Mouse (Mus musculus) cerebellum, adult (tissue): Measurements from ENCODE around the gene Chst15.

Experiments
- ATAC-seq: cut with Nextera tagmentation; 2 replicates; pipeline ENCODE4 v1.9.2; 2017; ENCODE audit warnings: mild to moderate bottlenecking, moderate library complexity, mixed read lengths; ENCODE audit not compliant: insufficient number of reproducible peaks, low FRiP score, low TSS enrichment

Chst15 gene

DNA sequence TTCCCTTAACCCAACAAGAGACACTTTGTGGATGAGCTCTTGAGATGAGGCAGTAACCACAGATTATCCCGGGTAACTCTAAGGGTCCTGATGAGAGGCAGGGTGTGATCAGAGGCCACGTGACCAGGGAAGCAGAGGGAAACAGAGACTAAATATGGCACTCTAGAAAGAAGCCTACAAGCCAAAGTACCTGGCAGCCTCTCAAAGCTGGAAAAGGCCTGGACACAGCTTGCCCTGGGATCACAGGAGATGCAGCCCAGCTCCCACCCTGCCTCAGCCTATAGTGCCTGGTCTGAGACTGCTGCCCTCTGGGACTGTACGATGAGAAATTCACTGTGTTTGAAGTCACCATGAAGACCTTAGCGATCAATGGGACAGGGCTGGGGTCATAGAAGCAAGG lies 83.3 kb downstream of the Chst15 start:
- no peak; the same call in 1 of the 2 replicates for ATAC-seq

DNA sequence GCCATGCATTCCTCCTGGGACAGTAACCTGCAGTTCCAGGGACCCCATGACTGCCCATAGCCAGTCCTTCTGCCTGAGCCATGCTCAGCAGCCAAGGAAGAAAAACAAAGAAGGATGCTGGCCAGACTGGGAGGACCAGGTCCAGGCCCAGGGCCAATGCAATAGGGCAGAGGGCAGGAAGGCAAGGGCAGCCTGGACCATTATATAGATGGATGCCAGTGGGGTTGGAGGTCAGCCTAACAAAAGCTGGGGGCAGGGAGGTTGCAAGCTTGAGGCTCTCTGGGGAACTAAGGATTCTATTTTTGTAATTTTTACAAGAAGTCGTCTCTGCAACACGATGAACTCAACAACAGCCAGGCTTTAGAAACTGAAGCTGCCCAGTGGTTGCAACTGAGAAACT lies 84.1 kb downstream of the Chst15 start:
- ATAC-seq: no peak

DNA sequence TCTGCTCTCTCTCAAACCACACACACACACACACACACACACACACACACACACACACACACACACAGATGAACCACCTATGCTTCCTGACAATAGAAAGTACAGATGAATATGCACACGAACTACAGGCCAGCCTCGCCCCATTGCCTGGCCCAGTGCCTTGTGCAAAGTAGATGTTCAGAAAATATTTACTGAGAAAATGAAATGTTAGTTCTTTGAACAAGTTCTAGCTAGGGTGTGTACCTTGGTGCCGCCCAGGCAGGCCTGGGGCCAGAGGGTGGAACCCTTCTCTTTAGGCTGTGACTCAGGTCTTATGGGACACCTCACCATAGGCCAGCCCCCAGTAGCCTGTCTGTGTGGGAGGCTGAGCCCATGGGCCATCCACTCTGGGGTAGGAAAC lies 85.6 kb downstream of the Chst15 start:
- ATAC-seq: no peak

DNA sequence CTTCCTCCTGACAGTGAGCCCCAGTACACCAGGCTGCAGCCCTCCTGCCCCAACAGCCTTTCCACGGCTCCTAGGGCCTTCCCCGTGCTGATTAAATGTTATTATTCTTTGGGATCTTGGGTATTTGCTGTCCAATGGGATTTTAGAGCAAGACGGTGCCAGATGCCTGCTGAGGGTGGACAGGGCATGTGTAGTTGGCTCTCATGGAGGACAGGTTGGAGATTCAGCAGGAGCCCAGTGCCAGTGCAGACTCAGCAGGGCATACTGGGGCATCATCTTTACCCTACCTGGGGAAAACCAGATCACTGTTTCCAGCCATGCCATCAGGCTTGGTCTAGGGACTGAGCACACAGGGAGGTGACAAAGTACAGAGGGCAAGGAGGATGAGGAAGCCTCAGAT lies 86.1 kb downstream of the Chst15 start:
- ATAC-seq: peak; percentile 75

DNA sequence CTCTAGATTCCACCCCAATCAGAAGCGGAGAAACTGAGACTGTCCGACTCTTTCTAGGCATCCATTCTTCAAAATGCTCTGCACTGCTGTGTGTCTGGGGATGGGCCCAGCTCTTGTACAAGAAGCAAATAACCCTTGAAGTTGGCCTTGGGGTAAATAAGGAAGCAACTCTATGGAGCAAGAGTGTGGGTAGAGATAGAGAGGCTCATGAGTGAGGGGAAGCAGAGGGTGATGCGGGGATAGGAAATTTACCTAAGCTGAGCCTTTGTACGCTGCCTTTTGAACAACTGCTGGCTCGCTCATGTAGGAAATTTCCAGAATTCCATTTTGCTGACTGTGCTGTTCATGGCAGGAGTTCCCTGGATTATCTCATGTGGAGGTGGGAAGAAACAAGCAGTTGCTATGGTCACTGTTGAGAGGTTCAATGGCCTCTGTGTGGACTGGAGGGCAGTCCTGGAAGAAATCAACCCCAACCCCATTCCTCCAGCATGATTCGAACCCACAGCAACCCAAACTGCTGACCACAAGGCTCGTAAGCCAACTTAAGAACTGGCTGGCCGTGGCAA lies 89.9 kb downstream of the Chst15 start:
- ATAC-seq: no peak

DNA sequence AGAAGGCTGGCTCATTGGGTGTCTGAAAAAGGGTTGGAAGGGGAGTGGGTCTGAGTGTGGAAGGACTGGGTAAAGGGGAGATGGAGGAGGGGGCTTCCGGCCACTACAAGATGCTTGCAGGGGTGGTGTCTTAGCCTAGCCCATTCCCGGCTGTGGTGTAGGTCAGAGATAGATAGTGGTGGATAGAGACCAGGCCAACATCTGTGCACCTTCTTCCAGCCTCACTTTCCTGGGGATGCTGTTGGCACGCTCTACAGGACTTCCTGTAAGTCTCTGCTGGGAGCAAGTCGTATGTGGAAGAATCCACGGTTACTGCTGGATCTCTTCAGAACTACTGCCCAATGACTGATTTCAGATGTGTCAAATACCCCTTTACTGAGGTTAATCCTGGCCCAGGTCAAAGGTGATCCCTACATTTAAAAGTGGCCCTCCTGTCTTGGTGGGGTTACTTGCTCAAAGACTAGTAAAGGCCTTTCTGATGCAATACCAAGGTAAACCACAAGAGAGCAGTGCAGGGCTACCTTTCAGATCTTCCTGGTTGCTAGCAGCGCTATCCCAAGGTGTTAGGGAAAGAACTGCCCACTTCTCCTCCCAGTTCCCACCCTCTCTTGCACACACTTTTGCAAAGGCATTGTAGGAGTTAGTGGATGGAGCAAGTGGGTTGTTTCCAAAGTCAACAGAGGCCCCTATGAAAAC lies 90.5 kb downstream of the Chst15 start:
- ATAC-seq: peak; percentile 37

DNA sequence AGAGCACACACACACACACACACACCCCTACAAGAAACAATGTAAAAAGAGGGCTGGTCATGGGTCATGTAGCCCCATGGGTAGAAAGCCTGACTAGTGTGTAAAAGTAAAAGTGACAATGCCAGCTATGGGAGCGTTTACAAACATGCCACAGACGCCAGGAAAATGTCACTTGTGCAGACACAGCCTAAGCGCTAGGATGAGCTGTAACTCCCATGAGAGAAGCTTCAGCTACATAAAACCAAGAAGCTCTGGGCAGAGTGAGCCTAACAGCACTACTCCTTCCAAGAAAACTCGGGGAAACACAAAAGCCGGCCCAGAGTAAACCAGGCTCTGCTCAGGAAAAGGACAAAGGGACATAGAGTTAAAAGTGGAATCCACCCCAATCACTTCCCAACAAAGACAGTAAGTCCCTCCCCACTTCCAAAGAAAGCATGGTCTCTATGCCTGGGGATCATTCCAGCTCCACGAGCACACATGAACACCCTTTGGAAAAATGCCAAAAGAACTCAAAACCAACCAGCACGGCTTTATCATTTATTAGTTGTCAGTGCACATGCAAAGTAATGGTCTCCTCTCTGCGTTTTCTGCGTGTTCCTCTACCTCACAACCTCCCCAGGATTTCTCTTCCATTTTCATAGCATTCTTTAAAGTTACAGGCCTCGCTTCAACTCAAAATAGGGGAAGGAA lies 93.4 kb downstream of the Chst15 start:
- ATAC-seq: no peak

DNA sequence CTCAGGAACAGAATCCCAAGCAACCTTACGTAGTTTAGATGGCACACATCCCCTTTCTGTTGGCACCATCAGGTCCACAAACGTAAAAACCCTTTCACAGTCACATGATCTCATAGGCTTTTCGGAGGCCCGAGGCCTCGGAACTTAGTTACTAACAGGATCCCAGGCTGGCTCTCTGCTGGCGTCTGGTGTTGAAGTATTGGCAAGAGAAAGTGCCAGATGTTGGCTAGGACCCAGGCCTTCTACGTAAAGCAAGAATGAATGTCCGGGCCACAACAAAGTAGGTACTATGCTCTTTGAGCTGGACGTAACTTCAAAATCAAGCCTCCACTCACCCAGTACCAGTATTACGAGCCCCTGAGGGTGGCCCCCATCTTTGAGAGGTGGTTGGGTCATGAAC lies 103.0 kb downstream of the Chst15 start:
- ATAC-seq: no peak

DNA sequence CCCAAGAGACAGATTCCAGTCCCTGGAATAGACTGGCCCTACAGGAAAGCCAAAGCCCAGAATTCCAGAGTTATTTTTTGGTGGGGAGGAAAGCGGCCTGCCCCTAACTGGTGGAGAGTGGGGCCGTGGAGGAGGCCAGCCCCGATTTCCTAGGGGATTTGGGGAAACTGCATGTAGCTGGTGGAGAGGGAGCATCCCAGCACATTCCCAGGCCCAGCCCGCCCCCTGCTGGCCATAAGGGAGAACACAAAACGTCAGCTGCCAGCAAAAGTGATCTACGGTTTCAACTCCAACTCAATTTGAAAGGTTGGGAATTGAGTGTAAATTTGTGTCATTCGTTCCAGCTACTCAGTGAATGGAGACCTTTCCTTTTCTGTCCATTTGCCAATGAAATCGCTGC lies 103.6 kb downstream of the Chst15 start:
- peak; percentile 43; the same call in 1 of the 2 replicates for ATAC-seq

DNA sequence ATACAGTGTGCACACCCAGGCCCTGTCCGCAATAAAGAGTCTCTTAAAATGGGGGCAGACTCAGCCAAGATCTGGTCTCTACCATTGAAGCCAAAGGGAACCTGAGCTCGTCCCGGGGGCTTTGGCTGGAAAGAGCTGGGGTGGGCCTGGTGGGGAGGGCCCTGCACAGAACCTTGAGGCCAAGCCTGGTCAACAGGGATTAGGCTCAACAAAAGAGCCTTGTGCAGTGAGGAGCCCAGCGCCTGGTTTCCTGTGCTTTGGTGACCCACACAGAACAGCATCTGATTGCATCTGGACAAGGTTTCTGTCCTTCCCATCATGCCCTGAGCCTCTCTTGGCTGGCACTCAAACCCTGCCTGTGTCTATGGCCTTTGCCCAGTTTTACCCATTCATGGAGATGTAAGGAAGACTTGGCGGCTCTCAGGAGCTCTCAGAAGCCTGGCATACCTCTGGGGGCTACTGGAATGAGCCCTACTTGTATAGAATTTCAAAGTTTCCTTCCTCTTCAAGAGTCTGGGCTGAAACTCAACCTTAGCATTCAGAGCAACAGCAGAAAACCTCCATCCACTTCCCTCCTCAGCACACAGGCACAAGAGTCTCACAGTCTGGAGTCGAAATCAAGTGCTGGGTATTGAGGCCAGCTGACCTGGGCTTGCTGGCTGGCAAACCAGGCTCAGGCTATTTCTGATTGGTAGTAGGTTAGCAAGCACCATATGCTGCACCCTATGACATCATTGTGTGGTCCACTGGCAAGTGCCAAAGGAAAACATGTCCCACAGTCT lies 104.9 kb downstream of the Chst15 start:
- peak; percentile 89 for ATAC-seq

DNA sequence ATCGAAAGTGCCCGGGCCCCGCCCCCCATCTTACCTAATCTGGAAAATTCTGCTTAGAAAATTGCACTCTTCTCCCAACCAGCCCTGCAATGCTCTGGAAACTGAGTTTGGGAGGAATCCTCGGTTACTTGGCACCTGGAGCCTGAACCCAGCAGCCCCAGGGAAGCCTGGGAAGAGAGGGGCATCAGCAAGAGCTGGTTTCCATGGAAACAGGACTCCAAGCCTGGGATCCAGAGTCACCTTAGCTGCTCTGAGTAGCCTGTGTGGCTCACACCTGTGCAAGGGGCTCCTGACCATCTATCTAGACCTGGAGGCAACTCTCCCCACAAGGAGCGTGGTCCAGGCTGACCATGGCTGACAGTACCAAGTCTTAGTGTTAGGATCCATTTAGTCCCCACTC lies 106.4 kb downstream of the Chst15 start:
- ATAC-seq: no peak

DNA sequence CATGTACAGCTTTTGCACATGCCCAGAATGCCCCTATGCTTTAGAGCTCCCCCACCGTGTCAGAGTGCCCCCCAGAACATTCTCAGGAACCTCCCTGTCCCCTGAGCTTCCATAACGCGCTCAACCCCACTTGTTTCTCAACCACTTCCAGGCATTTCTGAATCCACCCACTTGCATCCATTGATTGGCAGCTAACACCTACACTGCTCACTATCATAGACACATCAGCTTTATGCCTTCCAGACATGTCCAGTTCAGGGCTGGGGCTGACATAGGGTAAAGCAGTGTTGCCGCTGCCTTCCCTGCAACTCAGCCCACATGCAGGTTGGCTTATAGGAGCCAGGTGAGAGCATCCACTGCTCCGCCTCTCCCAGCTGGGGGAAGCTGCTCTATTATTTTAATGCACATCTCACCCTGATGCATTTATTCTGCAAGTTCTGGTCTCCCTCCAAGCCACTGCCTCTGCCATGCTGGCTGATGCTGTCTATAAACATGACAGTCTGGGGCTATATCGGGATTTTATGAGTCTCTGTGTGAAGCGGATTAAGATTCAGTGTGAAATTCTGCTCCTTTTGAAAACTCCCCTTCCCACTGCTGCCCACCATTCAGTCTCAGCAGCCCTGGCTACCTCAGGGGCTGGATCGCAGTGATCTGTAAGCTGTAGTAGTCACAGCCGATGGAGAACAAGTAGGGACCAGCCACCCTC lies 107.9 kb downstream of the Chst15 start:
- no peak for ATAC-seq

DNA sequence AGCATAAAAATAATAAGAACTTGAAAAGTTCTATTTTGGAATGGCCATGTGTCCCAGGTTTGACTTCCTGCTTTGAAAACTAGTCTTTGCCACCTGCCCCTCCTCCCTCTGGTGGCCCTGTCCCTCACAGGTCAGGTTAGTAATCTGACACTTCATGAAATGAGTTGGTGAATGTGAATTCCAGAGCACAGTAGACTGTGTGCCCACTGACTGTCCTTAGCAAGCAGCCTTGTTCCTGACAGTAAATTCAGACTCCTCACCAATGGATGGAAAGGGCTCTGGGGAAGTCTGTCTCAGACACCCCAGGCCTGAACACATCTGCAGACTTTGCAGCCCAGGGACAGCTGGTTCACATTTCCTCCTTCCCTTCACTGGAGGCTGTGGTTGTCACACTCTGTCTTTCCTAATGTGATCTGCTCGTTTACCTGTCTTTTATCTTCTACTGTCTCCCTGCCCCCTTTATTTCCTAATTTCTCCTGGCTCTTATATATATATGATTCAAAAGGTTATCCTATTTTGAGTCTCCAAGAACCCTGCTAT lies 112.9 kb downstream of the Chst15 start:
- no peak for ATAC-seq

DNA sequence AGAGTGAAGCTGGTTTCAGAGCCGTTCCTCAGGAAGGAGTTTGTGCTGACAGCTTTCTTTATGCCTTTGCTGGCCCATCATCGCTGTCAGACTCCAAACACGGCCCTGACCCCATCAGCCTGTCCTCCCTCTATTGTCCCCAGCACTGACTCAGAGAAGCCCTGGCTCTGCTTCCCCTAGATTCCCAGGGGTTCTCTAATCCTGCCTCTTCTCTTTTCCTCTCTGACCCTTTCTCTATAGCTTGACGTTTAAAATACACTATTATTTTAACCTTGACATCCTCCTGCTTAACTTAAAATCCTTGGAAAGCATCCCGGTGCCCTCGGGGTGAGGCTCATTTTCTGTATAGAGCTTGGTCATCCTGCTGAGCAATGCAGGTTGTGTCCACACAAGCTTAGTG lies 117.3 kb downstream of the Chst15 start:
- ATAC-seq: no peak

DNA sequence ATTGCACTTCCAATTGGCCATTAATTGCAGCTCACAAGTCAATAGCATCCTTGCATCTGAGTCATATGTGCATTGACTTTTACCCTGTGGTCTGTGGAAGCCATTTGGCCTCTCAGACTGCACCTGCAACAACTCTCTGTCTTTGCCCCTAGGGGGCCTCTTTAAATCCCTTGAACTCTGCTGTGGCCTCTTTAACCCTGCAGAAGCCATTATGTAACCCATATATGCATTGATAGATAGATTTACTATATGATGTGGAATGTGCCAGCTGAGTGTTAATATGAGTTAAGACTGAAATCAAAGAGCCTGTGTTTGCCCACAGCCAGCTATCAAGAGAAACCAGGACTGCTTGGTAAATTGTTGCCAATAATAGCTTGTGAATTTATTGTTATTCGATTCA lies 118.2 kb downstream of the Chst15 start:
- no peak for ATAC-seq

DNA sequence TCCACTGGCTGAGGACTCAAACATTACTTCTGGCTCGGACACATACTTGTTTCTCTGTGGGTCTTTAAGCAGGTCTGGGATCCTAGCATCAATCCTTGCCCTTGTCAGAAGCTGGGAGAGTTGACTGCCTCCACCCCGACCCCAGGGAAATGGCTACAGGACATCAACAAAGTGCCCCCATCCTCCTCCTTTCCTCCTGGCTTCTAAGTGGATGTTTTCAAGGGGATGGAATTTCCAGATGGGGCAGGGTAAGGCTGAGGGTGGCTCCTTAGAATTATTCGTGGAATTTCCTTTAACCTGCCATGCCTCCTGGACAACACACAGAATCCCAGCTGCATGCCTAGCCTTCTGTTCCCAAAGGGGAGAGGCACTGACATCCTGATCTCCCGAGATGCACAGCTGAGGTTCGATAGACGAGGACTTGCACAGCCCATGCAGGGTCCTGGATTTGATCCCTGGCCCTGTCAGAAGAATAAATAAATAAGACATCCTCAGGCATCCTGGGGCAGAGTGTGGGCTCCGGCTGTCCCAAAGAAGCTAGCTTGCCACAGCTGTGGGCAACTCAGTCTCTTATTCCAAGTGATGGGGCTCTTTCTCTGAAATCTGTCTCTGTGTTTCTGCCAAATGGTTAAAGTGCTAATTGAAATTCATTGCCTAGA lies 119.1 kb downstream of the Chst15 start:
- no peak for ATAC-seq

DNA sequence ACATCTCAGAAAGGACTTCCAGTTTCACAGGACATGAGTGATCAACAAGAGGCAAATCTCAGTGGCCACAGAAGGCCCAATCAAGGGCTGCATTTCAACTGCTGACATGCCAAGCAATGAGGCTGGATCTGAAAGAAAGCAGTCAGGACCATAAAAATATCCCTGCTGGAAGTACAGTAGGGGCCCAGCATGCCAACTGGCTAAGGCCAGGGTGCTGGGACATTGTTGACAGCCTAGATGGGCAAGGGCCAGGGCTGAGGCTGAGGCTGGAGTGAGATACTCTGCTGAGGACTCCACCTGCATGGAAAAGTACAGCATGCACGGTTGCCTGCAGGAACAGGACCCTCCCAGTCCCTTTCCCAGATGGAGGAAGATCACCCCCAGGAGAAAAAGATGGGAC lies 120.4 kb downstream of the Chst15 start:
- ATAC-seq: no peak

DNA sequence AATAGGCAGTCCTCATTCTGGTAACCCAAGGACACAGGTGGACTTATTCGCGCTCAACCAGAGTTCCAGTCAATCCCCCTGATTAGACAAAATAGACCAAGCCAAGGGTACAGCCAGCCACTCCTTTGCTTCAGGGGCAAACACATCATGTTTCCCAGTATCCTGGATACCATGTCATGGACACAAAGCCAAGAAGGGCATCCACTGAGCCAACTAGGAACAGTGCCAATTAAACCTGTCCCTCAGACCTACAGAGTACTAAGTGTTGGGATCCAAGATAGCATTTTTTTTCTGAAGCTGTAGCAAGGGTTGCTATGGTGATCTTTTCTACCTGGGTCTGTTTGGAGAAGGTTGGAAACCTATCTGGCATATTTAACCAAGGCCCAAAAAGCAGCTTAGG lies 123.4 kb downstream of the Chst15 start:
- ATAC-seq: no peak

DNA sequence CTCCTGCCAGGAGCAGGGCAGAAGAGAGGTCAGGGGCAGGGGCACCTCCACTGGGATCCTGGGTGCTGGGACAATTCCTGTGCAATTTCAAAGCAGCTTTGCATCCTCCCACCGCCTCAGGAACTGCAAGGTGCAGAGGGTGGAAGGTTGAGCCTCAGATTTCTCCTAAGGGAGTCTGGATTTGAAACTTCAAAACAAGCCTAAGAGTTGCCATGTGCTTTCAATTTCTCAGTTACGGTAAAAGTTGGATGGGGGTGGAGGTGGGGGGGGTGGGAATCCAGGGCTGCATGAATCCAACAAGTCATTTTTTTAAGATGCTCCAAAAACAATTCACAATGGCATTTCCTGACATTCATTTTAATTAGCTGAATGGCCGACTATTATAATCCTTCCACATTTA lies 129.6 kb downstream of the Chst15 start:
- no peak for ATAC-seq
